Mouse (Mus musculus) CH12.LX (cell line): ENCODE measurements around the gene Trcg1. TPM values are rescaled to one million over a fixed set of nuclear protein-coding genes. Genes with fewer than 3 reads are reported as not detected.
A peak's percentile ranks its signal among the peaks of the same experiment; 100 is the strongest.

ENCODE experiments used
- DNase-seq: peaks from one replicate; pipeline ENCODE4 v3.0.0-alpha.2; 2013; ENCODE audit errors: extremely low read depth
- H3K27ac ChIP-seq: 2 replicates; pipeline ENCODE4 v1.5.1; 2012; ENCODE audit warnings: low read depth, mild to moderate bottlenecking, control low read depth, moderate library complexity; ENCODE audit not compliant: insufficient read depth
- H3K27me3 ChIP-seq: replicated peaks from 2 replicates; pipeline ENCODE3; 2012; ENCODE audit warnings: inconsistent platforms
- H3K36me3 ChIP-seq, 2 experiments: replicated peaks in 1 of 2; 2 replicates each; pipeline versions ENCODE3 to v1.6.1; 2012; ENCODE audit warnings: inconsistent platforms in 1 of 2, low read length in 1 of 2, mild to moderate bottlenecking in 1 of 2, mixed read lengths in 1 of 2, moderate library complexity in 1 of 2; ENCODE audit not compliant: control insufficient read depth in 1 of 2, insufficient read depth in 1 of 2
- H3K4me1 ChIP-seq, 2 experiments: 2 replicates each; pipeline ENCODE4 v1.6.1; 2012; ENCODE audit warnings: inconsistent platforms in 1 of 2, moderate library complexity in 1 of 2; ENCODE audit not compliant: insufficient read depth in 2 of 2, control insufficient read depth in 1 of 2
- H3K4me2 ChIP-seq: 2 replicates; pipeline ENCODE4 v1.6.1; 2012; ENCODE audit warnings: low read depth, mild to moderate bottlenecking, control low read depth; ENCODE audit not compliant: poor library complexity, insufficient read depth, severe bottlenecking
- H3K4me3 ChIP-seq, 3 experiments: fragments of 150-350 bp in 1 of 3; sonication (generic) in 1 of 3; replicated peaks in 1 of 3; 2 replicates each; pipeline versions ENCODE3 to v1.5.1; 2011 to 2012; ENCODE audit warnings: low read depth in 2 of 3, low read length in 2 of 3, mild to moderate bottlenecking in 2 of 3, moderate library complexity in 2 of 3, control low read depth in 1 of 3, improper control_type of control experiment in 1 of 3, inconsistent platforms in 1 of 3, mixed read lengths in 1 of 3; ENCODE audit not compliant: poor library complexity in 1 of 3
- H3K79me2 ChIP-seq: replicated peaks from 2 replicates; pipeline ENCODE4 v1.6.1; 2012; ENCODE audit warnings: mild to moderate bottlenecking, moderate library complexity; ENCODE audit not compliant: control insufficient read depth, poor library complexity, insufficient read depth, severe bottlenecking; ENCODE audit errors: extremely low read depth
- H3K9ac ChIP-seq: 2 replicates; pipeline ENCODE4 v1.6.1; 2012; ENCODE audit warnings: low read depth, mild to moderate bottlenecking, control low read depth, moderate library complexity; ENCODE audit not compliant: insufficient read depth
- H3K9me3 ChIP-seq: replicated peaks from 2 replicates; pipeline ENCODE3; 2012; ENCODE audit warnings: low read length, inconsistent platforms, mixed read lengths
- CHD1 ChIP-seq: IDR thresholded peaks from 2 replicates; pipeline ENCODE4 v1.6.1; 2012; ENCODE audit warnings: low read depth, low read length, improper control_type of control experiment, inconsistent platforms
- ELF1 ChIP-seq: IDR thresholded peaks from 2 replicates; pipeline ENCODE4 v1.6.1; 2014; ENCODE audit warnings: low read depth, mild to moderate bottlenecking, inconsistent platforms, low read length, improper control_type of control experiment
- EP300 ChIP-seq: IDR thresholded peaks from 2 replicates; pipeline ENCODE4 v1.6.1; 2011; ENCODE audit warnings: low read length, improper control_type of control experiment
- ETS1 ChIP-seq: conservative IDR thresholded peaks from 2 replicates; pipeline ENCODE4 v1.6.1; 2012; ENCODE audit warnings: low read depth, mild to moderate bottlenecking, inconsistent platforms, low read length, improper control_type of control experiment, moderate library complexity
- GABPA ChIP-seq: IDR thresholded peaks from 2 replicates; pipeline ENCODE4 v1.6.1; 2012; ENCODE audit warnings: low read depth, low read length, improper control_type of control experiment, inconsistent platforms; ENCODE audit not compliant: insufficient replicate concordance
- HCFC1 ChIP-seq: IDR thresholded peaks from 2 replicates; pipeline ENCODE4 v1.6.1; 2012; ENCODE audit warnings: low read depth, mild to moderate bottlenecking, inconsistent platforms, low read length, improper control_type of control experiment
- IRF4 ChIP-seq: IDR thresholded peaks from 2 replicates; pipeline ENCODE4 v1.6.1; 2014; ENCODE audit warnings: low read depth, mild to moderate bottlenecking, inconsistent platforms, low read length, improper control_type of control experiment
- JUN ChIP-seq: IDR thresholded peaks from 2 replicates; pipeline ENCODE4 v1.6.1; 2011; ENCODE audit warnings: low read depth, mild to moderate bottlenecking, low read length, improper control_type of control experiment, moderate library complexity; ENCODE audit not compliant: insufficient read depth
- JUND ChIP-seq: conservative IDR thresholded peaks from 2 replicates; pipeline ENCODE4 v1.6.1; 2011; ENCODE audit warnings: low read depth, low read length, improper control_type of control experiment
- KAT2A ChIP-seq: IDR thresholded peaks from 2 replicates; pipeline ENCODE4 v1.6.1; 2012; ENCODE audit warnings: low read length, improper control_type of control experiment, inconsistent platforms; ENCODE audit not compliant: insufficient replicate concordance
- MAX ChIP-seq: IDR thresholded peaks from 2 replicates; pipeline ENCODE4 v1.6.1; 2011; ENCODE audit warnings: low read length, improper control_type of control experiment
- MAZ ChIP-seq: IDR thresholded peaks from 2 replicates; pipeline ENCODE4 v1.6.1; 2012; ENCODE audit warnings: low read depth, mild to moderate bottlenecking, inconsistent platforms, low read length, improper control_type of control experiment, moderate library complexity
- MEF2A ChIP-seq: IDR thresholded peaks from 2 replicates; pipeline ENCODE4 v1.6.1; 2014; ENCODE audit warnings: low read depth, mild to moderate bottlenecking, inconsistent platforms, low read length, improper control_type of control experiment, borderline replicate concordance
- MXI1 ChIP-seq: IDR thresholded peaks from 2 replicates; pipeline ENCODE4 v1.6.1; 2011; ENCODE audit warnings: mild to moderate bottlenecking, low read depth, low read length, improper control_type of control experiment
- MYC ChIP-seq: IDR thresholded peaks from 2 replicates; pipeline ENCODE4 v1.6.1; 2011; ENCODE audit warnings: low read depth, mild to moderate bottlenecking, improper control_type of control experiment, low read length
- NELFE ChIP-seq: IDR thresholded peaks from 2 replicates; pipeline ENCODE4 v1.6.1; 2011; ENCODE audit warnings: low read depth, low read length, improper control_type of control experiment
- NRF1 ChIP-seq: IDR thresholded peaks from 2 replicates; pipeline ENCODE4 v1.6.1; 2014; ENCODE audit warnings: low read depth, mild to moderate bottlenecking, inconsistent platforms, low read length, improper control_type of control experiment, moderate library complexity
- PAX5 ChIP-seq: IDR thresholded peaks from 2 replicates; pipeline ENCODE4 v1.6.1; 2012; ENCODE audit warnings: low read length, inconsistent platforms, mixed read lengths
- RAD21 ChIP-seq: IDR thresholded peaks from 2 replicates; pipeline ENCODE4 v1.6.1; 2011; ENCODE audit warnings: low read depth, mild to moderate bottlenecking, low read length, improper control_type of control experiment, moderate library complexity
- RCOR1 ChIP-seq: conservative IDR thresholded peaks from 2 replicates; pipeline ENCODE4 v1.6.1; 2012; ENCODE audit warnings: low read depth, mild to moderate bottlenecking, inconsistent platforms, low read length, improper control_type of control experiment
- SIN3A ChIP-seq: IDR thresholded peaks from 2 replicates; pipeline ENCODE4 v1.6.1; 2012; ENCODE audit warnings: low read length, improper control_type of control experiment, inconsistent platforms
- SMC3 ChIP-seq: IDR thresholded peaks from 2 replicates; pipeline ENCODE4 v1.6.1; 2011; ENCODE audit warnings: low read depth, low read length, improper control_type of control experiment
- TBP ChIP-seq: conservative IDR thresholded peaks from 2 replicates; pipeline ENCODE4 v1.6.1; 2011; ENCODE audit warnings: low read depth, low read length, improper control_type of control experiment
- TCF12 ChIP-seq: IDR thresholded peaks from 2 replicates; pipeline ENCODE4 v1.6.1; 2014; ENCODE audit warnings: low read depth, mild to moderate bottlenecking, inconsistent platforms, low read length, improper control_type of control experiment
- USF1 ChIP-seq: IDR thresholded peaks from 2 replicates; pipeline ENCODE4 v1.6.1; 2014; ENCODE audit warnings: low read depth, mild to moderate bottlenecking, inconsistent platforms, low read length, improper control_type of control experiment
- ZC3H11A ChIP-seq: IDR thresholded peaks from 2 replicates; pipeline ENCODE4 v1.6.1; 2012; ENCODE audit warnings: low read depth, mild to moderate bottlenecking, inconsistent platforms, low read length, improper control_type of control experiment
- ZKSCAN1 ChIP-seq: IDR thresholded peaks from 2 replicates; pipeline ENCODE4 v1.6.1; 2012; ENCODE audit warnings: low read depth, inconsistent platforms, low read length, improper control_type of control experiment, borderline replicate concordance
- ZMIZ1 ChIP-seq: IDR thresholded peaks from 2 replicates; pipeline ENCODE4 v1.6.1; 2012; ENCODE audit warnings: low read depth, mild to moderate bottlenecking, inconsistent platforms, low read length, improper control_type of control experiment
- dilution Hi-C: fragments of 300-500 bp; cut with MboI; formaldehyde crosslinking; loops from 2 replicates; pipeline ENCODE4 v1.14.3; 2020; ENCODE audit warnings: low sequenced_read_pairs; ENCODE audit not compliant: extremely low pct_unique_long_range_greater_than_20kb, extremely low pct_ligation_motif_present
- in situ Hi-C: fragments of 300-500 bp; cut with MboI; formaldehyde crosslinking; loops from 3 replicates; pipeline ENCODE4 v1.14.3; 2019; ENCODE audit warnings: low sequenced_read_pairs, low pct_ligation_motif_present, low pct_unique_long_range_greater_than_20kb, mixed read lengths
- polyA plus RNA-seq: library from polyadenylated mRNA; unstranded; fragments of >175 nt; gene quantifications from 2 replicates; pipeline ENCODE4 v1.2.1, GENCODE M21; 2012; ENCODE audit warnings: low read depth; ENCODE audit not compliant: insufficient read length
- total RNA-seq, 2 experiments: library from RNA; depleted of rRNA; stranded (reverse); fragments of 300-350 nt in 1 of 2; fragments of >200 nt in 1 of 2; gene quantifications; 2 replicates each; pipeline ENCODE4 v1.2.3; 2012 to 2014

The Trcg1 gene
- total and polyA plus RNA-seq, 3 experiments: not detected

DNA sequence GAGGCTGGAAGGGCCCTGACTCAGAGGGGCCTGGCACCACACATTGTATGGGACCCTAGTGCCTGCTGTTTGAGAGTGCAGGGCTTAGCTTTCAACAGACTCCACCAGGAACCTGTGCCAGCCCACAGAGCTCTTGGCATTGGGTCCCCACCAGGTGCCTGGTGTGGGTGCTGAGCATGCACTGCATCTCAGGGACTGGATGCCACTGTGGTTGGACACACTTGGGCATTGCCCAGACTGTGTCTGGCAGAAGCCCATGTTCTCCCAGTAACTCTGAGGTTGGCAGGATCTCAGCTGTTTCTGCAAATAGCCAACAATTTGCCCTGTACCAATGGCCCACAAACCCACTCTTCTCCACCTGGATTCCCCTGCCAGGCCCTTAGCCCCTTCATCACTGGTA lies 40.0 kb downstream of the Trcg1 start:
- Histone ChIP-seq H3K4me1 (peaks cover 44 to 85% of the 10 kb centered on the region in 2 experiments), H3K27ac (no peak overlapping the region), H3K9me3 (no peaks in the 10 kb centered on the region), H3K9ac (no peak overlapping the region), H3K36me3 (no peaks in the 10 kb centered on the region), H3K79me2 (no peaks in the 10 kb centered on the region), H3K27me3 (no peaks in the 10 kb centered on the region), H3K4me3 (no peak overlapping the region), H3K4me2 (no peak overlapping the region)
- dilution Hi-C loops: no loop called here
- DNase-seq: no peak
- TF ChIP-seq MAX: no peak
- no peak for TF ChIP-seq CHD1
- TF ChIP-seq NELFE: no peak
- no peak for TF ChIP-seq MXI1
- TF ChIP-seq JUND: no peak
- no peak for TF ChIP-seq ZC3H11A
- no peak for TF ChIP-seq ELF1
- TF ChIP-seq GABPA: no peak
- no peak for TF ChIP-seq TBP
- TF ChIP-seq MYC: no peak
- TF ChIP-seq USF1: no peak
- no peak for TF ChIP-seq MEF2A
- TF ChIP-seq RCOR1: no peak
- no peak for TF ChIP-seq ZMIZ1
- TF ChIP-seq IRF4: no peak
- TF ChIP-seq ZKSCAN1: no peak
- no peak for TF ChIP-seq MAZ
- no peak for TF ChIP-seq RAD21
- no peak for TF ChIP-seq KAT2A
- in situ Hi-C loops: loop anchor here (5.0 kb wide), 1 partner anchor 36 kb away; no protein-coding TSS in a partner anchor

DNA sequence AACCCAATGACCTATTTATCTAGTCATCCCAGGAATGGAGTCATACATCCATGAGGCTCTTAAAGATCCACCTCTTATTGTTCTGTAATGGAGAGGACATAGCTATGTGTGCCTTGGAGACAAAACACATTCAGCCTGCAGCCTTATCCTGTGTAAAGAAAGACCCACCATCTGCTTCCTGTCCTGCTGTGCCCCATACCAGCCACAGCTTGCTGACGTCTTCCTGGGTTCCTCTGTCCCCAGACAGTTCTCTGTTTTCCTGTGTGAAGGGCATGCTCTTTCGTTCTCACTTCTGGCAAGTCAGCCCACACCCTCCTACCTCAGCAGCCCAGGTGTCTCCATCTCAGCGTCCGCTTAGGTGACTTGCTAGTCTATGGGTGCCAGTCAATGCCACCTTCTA lies 41.9 kb downstream of the Trcg1 start:
- H3K27me3 ChIP-seq: no peaks in the 10 kb centered on the region
- in situ Hi-C loops: loop anchor here (5.0 kb wide), 1 partner anchor 34 kb away; no protein-coding TSS in a partner anchor
- no peaks in the 10 kb centered on the region for H3K79me2 ChIP-seq
- H3K27ac ChIP-seq: peak overlapping the region; percentile 38
- H3K4me2 ChIP-seq: peak overlapping the region; percentile 17; the same call in 1 of the 2 replicates
- peak; percentile 62 for DNase-seq
- no peak overlapping the region for H3K4me3 ChIP-seq
- H3K36me3 ChIP-seq: no peaks in the 10 kb centered on the region
- H3K9me3 ChIP-seq: no peaks in the 10 kb centered on the region
- no peak overlapping the region for H3K9ac ChIP-seq
- dilution Hi-C loops: no loop called here
- H3K4me1 ChIP-seq: peaks cover 37 to 85% of the 10 kb centered on the region in 2 experiments
- TF ChIP-seq MEF2A (peak; percentile 58; the same call in 1 of the 2 replicates), NELFE (no peak), USF1 (no peak), TCF12 (peak; percentile 90), JUND (no peak), TBP (0 out of 2 replicates have a peak, but pooled peaks have one; percentile 36), EP300 (peak; percentile 83), KAT2A (no peak), GABPA (no peak), RAD21 (no peak; the same call in 1 of the 2 replicates), ZC3H11A (no peak), JUN (no peak), MAX (no peak; the same call in none of the 2 replicates), HCFC1 (no peak), MXI1 (no peak), NRF1 (no peak), ETS1 (peak; percentile 66), CHD1 (0 out of 2 replicates have a peak, but pooled peaks have one; percentile 48), SIN3A (no peak), SMC3 (no peak), RCOR1 (no peak), ZKSCAN1 (no peak), PAX5 (no peak), IRF4 (peak; percentile 70)
